Mouse (Mus musculus) heart, embryonic 12.5 days (tissue): ENCODE measurements around the gene 1700019N19Rik. TPM values are rescaled to one million over a fixed set of nuclear protein-coding genes. Genes with fewer than 3 reads are reported as not detected.

Experiments used
- ATAC-seq: fragments of 200-750 bp; cut with Nextera tagmentation; 2 replicates; pipeline ENCODE4 v1.8.0; 2017; ENCODE audit warnings: moderate TSS enrichment, moderate library complexity; ENCODE audit not compliant: insufficient number of reproducible peaks, low FRiP score
- H3K27ac ChIP-seq: fragments of 300-500 bp; sonication (generic); 2 replicates; pipeline ENCODE4 v1.5.1; 2016; ENCODE audit warnings: mild to moderate bottlenecking, moderate library complexity; ENCODE audit not compliant: poor library complexity, severe bottlenecking
- H3K27me3 ChIP-seq: fragments of 300-500 bp; sonication (generic); replicated peaks from 2 replicates; pipeline ENCODE4 v1.6.1; 2016; ENCODE audit warnings: mild to moderate bottlenecking, moderate library complexity
- H3K36me3 ChIP-seq: fragments of 300-500 bp; sonication (generic); 2 replicates; pipeline ENCODE4 v1.6.1; 2016; ENCODE audit warnings: mild to moderate bottlenecking, moderate library complexity
- H3K4me1 ChIP-seq: fragments of 300-500 bp; sonication (generic); replicated peaks from 2 replicates; pipeline ENCODE4 v1.6.1; 2016; ENCODE audit warnings: mild to moderate bottlenecking
- H3K4me2 ChIP-seq: fragments of 300-500 bp; sonication (generic); 2 replicates; pipeline ENCODE4 v1.6.1; 2016; ENCODE audit warnings: mild to moderate bottlenecking, moderate library complexity
- H3K4me3 ChIP-seq: fragments of 300-500 bp; sonication (generic); 2 replicates; pipeline ENCODE4 v1.5.1; 2016; ENCODE audit warnings: mild to moderate bottlenecking
- H3K9ac ChIP-seq: fragments of 300-500 bp; sonication (generic); 2 replicates; pipeline ENCODE4 v1.6.1; 2016; ENCODE audit warnings: mild to moderate bottlenecking, moderate library complexity
- H3K9me3 ChIP-seq: fragments of 300-500 bp; sonication (generic); replicated peaks from 2 replicates; pipeline ENCODE4 v1.6.1; 2016; ENCODE audit warnings: mild to moderate bottlenecking, moderate library complexity
- WGBS: fragments of 180-500 bp; shearing (Covaris S2); methylation state at CpG from one replicate; pipeline ENCODE4 v1.1.7; 2016; 5-methylcytosine and 5-hydroxymethylcytosine counted together
- polyA plus RNA-seq: library from polyadenylated mRNA; unstranded; fragments of >200 nt; fragmentation: Nextera tagmentation; extraction: Ambion mirVana; gene quantifications from 2 replicates; pipeline ENCODE4 v1.2.1, GENCODE M21; 2016

Gene 1700019N19Rik
- polyA plus RNA-seq = not detected in 2 replicates

DNA sequence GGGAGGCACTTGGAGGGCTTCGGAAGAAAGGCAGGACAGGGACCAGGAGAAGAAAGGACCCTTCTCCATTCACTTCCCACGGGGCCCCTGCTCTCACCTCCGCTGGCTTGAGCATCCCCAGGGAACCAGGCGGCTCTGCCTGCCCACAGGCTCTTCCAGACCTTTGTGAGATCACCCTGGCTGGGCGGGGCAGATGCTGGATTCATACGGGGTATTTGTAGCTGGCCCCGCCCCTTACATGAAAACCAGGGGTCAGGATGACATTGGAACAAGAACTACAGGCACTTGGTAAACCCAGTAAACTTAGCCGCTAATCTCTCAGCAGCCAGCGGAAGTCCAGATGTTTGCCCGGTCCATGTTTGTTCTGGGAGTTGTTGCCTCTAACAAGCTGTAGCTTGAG, at the start of gene 1700019N19Rik:
1700019N19Rik (minus strand) TSS at position 178 of the 400 bp plus-strand sequence.
- H3K27me3 ChIP-seq = no peaks in the 10 kb centered on the region
- no peak within 1 kb of the TSS for H3K4me2 ChIP-seq
- no peak within 1 kb of the TSS for H3K4me3 ChIP-seq
- no peak within 1 kb of the TSS for H3K27ac ChIP-seq
- peaks cover 7% of the 10 kb centered on the region; the same call in 1 of the 2 replicates for H3K4me1 ChIP-seq
- no peak for ATAC-seq
- peaks cover 10% of the 10 kb centered on the region for H3K36me3 ChIP-seq
- H3K9ac ChIP-seq = no peak within 1 kb of the TSS
- WGBS = 47% methylated on average over 10 of the region's 10 CpGs
- H3K9me3 ChIP-seq = no peaks in the 10 kb centered on the region

DNA sequence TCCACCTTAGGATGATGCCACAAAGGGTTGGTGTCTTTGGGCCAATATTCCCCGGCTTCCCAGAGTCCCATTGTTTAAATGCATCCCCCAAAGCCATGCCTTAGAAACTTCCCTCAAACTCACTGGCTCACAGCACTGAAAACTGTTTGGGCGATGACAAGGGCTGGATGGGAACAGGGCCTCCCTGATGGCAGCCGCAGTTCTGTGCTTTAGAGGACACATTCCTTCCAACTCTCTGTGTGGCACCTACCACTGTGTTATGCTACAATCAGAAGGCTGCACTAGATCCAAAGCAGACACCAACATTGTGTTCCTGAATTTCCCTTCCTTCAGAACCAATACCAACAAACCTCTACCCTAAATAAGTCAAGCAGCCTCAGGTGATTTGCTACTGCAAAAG, 49.3 kb upstream of the 1700019N19Rik start:
- no peak overlapping the region for H3K9ac ChIP-seq
- H3K4me3 ChIP-seq = no peak overlapping the region
- no peaks in the 10 kb centered on the region for H3K36me3 ChIP-seq
- H3K4me1 ChIP-seq = peaks cover 39% of the 10 kb centered on the region
- H3K27me3 ChIP-seq = no peaks in the 10 kb centered on the region
- WGBS = 47% methylated on average over 3 of the region's 3 CpGs
- no peak for ATAC-seq
- no peaks in the 10 kb centered on the region; the same call in 1 of the 2 replicates for H3K9me3 ChIP-seq
- H3K4me2 ChIP-seq = no peak overlapping the region
- peak overlapping the region; percentile 79 for H3K27ac ChIP-seq

DNA sequence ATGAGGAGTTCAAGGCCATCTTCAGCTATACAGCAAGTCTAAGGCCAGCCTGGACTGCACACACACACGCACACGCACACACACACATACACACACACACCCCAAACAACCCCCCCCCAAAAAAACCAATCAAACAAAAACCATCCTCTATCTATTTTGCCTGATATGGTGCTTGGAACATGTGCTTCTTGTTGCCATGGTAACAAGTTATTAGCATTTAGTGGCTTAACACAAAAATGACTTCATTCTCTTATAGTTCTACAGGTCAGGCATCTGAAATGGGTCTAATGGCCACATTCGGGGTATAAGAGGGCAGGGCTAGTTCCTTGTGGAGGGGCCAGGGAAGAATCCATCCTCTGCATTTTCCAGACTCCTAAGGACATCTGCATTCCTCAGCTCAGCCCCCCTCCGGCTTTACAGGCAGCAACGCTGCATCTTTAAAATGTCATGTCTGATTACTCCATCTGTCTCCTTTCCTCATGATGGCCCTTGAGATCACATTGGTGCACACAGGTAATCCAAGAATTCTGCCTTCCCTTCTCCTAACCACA, 46.5 kb upstream of the 1700019N19Rik start:
- peaks cover 55% of the 10 kb centered on the region for H3K4me1 ChIP-seq
- H3K27ac ChIP-seq = no peak overlapping the region

DNA sequence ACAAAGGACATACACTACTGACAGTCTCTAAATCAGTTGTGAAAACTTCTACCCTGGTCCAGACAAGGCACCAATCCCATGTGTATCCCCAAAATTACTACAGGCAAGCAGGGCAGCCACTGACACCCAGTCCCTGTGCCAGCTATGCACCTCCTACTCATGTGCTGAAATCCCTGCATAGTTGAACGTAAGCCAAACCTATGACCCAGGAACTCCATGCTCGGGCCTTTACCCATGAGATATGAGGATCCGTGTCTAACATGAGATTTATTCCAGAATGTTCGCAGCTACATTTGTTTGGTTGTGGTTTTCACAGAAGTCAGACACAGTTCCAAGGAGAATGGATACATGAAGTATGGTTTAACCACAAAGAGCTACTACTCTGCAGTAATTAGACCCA, 45.5 kb upstream of the 1700019N19Rik start:
- no peak overlapping the region for H3K27ac ChIP-seq
- peaks cover 55% of the 10 kb centered on the region for H3K4me1 ChIP-seq
- no peak for ATAC-seq
- H3K36me3 ChIP-seq = no peaks in the 10 kb centered on the region
- 52% methylated on average over 4 of the region's 4 CpGs for WGBS
- no peak overlapping the region for H3K4me3 ChIP-seq
- no peaks in the 10 kb centered on the region for H3K9me3 ChIP-seq
- no peaks in the 10 kb centered on the region for H3K27me3 ChIP-seq
- no peak overlapping the region for H3K4me2 ChIP-seq
- H3K9ac ChIP-seq = no peak overlapping the region

More for the DNA sequence above, 46.5 kb upstream of the 1700019N19Rik start:
- Histone ChIP-seq H3K9ac (no peak overlapping the region), H3K4me3 (no peak overlapping the region), H3K36me3 (no peaks in the 10 kb centered on the region), H3K4me2 (no peak overlapping the region), H3K27me3 (no peaks in the 10 kb centered on the region), H3K9me3 (no peaks in the 10 kb centered on the region; the same call in 1 of the 2 replicates)
- no peak for ATAC-seq
- 74% methylated on average over 5 of the region's 5 CpGs for WGBS

DNA sequence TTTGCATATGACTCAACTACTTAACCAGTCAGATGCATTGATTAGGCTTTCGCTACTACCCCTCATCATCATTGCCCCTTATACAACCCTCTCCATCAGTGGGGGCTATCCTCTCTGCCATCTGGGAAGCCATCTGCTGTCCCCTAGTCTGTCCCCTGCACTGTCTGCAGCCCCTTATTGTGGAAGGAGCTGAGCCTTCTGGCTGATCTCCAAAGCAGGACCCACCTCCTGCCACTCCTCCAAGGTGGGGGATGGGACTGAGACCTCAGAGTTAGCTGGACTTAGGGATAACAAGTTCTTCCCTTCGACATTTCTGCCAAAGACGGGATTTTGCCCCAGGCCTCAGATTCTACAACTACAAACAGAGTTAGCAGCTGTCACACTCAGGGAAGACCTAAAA, 45.1 kb upstream of the 1700019N19Rik start:
- WGBS = 71% methylated on average over 3 of the region's 3 CpGs
- no peak overlapping the region for H3K9ac ChIP-seq
- H3K4me3 ChIP-seq = no peak overlapping the region
- H3K27me3 ChIP-seq = no peaks in the 10 kb centered on the region
- peaks cover 55% of the 10 kb centered on the region for H3K4me1 ChIP-seq
- no peaks in the 10 kb centered on the region for H3K9me3 ChIP-seq
- no peak for ATAC-seq
- no peak overlapping the region for H3K27ac ChIP-seq
- no peak overlapping the region for H3K4me2 ChIP-seq
- H3K36me3 ChIP-seq = no peaks in the 10 kb centered on the region

DNA sequence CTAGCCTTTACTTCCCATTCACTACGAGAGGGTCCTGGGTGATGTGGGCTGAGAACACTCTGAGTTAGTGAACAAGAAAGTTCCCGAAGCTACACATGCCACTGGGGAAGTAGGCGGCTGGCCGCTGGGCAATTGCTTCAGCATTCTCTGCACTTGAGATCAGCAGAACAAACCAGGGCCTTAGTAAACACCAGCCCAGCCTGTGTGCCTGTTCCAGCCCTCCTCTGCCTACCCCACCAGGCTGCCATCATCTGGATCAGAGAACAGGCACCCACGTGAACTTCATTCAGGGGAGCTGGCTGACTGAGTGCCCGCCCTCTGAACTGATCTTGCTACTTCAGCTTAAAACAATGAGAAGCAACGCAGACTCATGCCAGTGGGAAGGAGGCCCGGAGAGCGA, 44.4 kb upstream of the 1700019N19Rik start:
- ATAC-seq = no peak
- Histone ChIP-seq H3K27ac (peak overlapping the region; percentile 28; the same call in 1 of the 2 replicates), H3K4me2 (no peak overlapping the region), H3K9ac (no peak overlapping the region), H3K36me3 (no peaks in the 10 kb centered on the region), H3K4me1 (peaks cover 55% of the 10 kb centered on the region), H3K4me3 (no peak overlapping the region), H3K9me3 (no peaks in the 10 kb centered on the region), H3K27me3 (no peaks in the 10 kb centered on the region)
- WGBS = 66% methylated on average over 9 of the region's 9 CpGs

DNA sequence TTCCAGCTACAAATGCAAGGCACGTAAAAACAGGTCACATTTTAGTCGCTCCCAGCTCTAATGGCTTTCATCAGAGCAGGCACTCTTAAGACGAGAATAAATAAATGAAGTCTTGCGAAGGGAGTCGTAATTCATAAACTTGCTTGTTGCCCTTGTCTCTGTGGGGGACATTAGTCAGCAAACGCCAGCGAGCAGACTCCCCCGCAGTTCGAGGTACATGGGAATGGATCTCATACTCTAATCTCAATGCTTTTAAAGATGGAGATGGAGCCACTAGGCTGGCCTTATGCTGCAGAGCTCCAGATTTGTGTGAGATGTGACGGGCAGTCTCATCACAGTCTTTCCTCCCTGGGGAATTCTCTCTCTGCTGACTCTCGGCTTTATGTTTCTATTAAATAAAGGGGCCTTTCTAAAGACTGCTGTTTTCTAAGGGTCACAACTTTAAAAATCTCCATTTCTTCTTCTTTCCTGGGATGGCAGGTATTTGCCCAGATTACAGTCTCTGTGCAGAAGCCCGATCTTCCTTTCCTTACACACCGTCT, 39.4 kb upstream of the 1700019N19Rik start:
- 73% methylated on average over 13 of the region's 13 CpGs for WGBS
- no peak for ATAC-seq
- Histone ChIP-seq H3K9me3 (no peaks in the 10 kb centered on the region), H3K27me3 (no peaks in the 10 kb centered on the region), H3K4me2 (no peak overlapping the region), H3K4me1 (peaks cover 17% of the 10 kb centered on the region), H3K36me3 (no peaks in the 10 kb centered on the region), H3K4me3 (no peak overlapping the region), H3K9ac (no peak overlapping the region), H3K27ac (no peak overlapping the region)

DNA sequence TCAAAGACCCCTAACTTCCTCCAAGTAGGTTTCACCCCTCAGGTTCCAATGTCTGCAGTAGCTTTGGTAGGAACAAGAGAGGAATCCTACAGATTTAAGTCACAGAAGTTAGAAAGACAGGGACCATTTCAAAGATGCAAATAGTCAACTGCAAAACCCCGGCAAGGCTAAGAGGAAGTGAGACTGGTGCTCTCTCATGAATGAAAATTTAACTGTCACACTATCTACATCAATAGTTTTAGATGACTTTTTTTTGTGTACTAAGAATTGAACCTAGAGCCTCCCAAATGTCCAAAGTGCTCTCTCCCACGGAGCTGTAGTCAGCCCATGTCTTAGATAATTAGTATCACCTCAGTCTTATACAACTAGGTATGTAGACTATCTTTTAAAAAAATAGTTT, 38.7 kb upstream of the 1700019N19Rik start:
- Histone ChIP-seq H3K27ac (no peak overlapping the region), H3K36me3 (no peaks in the 10 kb centered on the region), H3K27me3 (no peaks in the 10 kb centered on the region), H3K4me2 (no peak overlapping the region), H3K4me1 (peaks cover 10% of the 10 kb centered on the region), H3K4me3 (no peak overlapping the region), H3K9ac (no peak overlapping the region), H3K9me3 (no peaks in the 10 kb centered on the region)
- no peak for ATAC-seq
- WGBS = 76% methylated on average over 2 of the region's 2 CpGs

DNA sequence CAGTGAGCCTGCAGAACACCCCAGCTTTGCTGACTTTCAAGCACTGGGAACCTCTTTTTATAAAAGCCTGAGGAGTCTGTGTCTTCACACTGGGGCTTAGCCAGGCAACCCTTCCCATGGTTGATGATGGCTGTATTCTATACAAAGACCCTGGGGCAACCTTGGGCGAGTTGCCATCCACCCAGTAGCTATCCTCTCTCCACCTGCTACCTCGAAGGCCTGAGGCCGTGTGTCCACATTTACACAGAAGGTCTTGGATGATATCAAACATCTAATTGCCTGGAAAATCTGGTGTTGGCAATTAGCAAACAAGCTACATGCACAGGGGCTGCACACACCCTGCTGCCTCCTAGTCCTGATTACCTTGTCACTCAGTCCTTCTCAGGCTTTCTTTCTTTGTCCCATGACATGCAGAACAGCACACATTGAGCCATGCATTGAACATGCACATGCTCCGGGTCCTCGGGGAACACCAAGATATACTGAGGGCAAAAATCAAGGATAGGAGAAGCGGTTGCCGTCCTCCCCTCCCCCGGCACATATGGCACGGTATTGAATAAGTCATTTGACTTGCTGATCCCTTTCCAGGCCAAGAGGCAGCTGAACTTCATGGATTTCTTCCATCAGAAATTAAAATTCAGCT, 37.1 kb upstream of the 1700019N19Rik start:
- 87% methylated on average over 9 of the region's 9 CpGs for WGBS
- Histone ChIP-seq H3K4me1 (peaks cover 8% of the 10 kb centered on the region; the same call in 1 of the 2 replicates), H3K27ac (no peak overlapping the region), H3K9ac (no peak overlapping the region), H3K4me2 (no peak overlapping the region), H3K4me3 (no peak overlapping the region), H3K36me3 (no peaks in the 10 kb centered on the region), H3K9me3 (no peaks in the 10 kb centered on the region), H3K27me3 (no peaks in the 10 kb centered on the region)
- no peak for ATAC-seq

DNA sequence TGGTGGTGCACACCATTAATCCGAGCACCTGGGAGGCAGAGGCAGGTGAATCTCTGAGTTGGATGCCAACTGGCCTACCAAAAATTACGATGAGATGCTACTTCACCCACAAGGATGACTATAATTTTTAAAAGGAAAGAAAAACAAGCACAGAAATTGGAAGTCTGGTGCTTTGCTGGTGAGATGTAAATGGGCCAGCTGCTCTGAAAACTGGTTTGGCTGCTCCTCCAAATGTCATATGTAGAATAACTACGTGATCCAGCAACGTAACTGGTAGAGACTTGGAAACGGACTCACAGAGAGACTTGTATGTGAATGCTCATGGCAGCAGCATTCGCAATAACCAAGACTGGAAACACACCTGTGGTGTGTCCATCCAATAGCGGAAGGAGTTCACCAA, 35.9 kb upstream of the 1700019N19Rik start:
- 89% methylated on average over 7 of the region's 7 CpGs for WGBS
- no peak for ATAC-seq

DNA sequence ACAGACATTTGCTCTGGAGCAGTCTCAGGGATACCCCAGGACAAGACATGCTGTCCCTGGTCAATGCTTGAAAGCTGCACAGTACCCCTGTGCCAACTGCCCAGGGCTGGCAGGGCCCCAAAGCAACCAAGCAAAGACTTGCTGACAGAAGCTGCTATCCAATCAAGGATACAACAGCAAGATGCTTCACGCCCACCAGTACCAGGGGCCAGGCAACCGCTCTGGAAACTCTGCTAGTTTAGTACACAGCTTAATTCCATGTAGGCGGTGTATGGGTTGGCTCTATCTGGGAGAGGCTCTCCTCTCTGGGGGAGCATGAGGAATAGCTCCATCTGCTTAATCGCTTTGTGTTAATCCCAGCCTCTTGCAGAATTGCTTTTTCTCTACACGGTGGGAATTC, 35.3 kb upstream of the 1700019N19Rik start:
- no peaks in the 10 kb centered on the region for H3K27me3 ChIP-seq
- no peak for ATAC-seq
- H3K27ac ChIP-seq = no peak overlapping the region
- H3K9ac ChIP-seq = no peak overlapping the region
- no peak overlapping the region for H3K4me3 ChIP-seq
- 72% methylated on average over 5 of the region's 5 CpGs for WGBS
- H3K9me3 ChIP-seq = no peaks in the 10 kb centered on the region
- H3K4me1 ChIP-seq = peaks cover 4% of the 10 kb centered on the region; the same call in 1 of the 2 replicates
- H3K36me3 ChIP-seq = 0 out of 2 replicates have a peak, but pooled peaks cover 4% of the 10 kb centered on the region
- H3K4me2 ChIP-seq = no peak overlapping the region

More for the DNA sequence above, 35.9 kb upstream of the 1700019N19Rik start:
- no peak overlapping the region for H3K4me3 ChIP-seq
- H3K4me2 ChIP-seq = no peak overlapping the region
- no peak overlapping the region for H3K27ac ChIP-seq
- H3K9ac ChIP-seq = no peak overlapping the region
- 0 out of 2 replicates have a peak, but pooled peaks cover 4% of the 10 kb centered on the region for H3K4me1 ChIP-seq
- H3K36me3 ChIP-seq = no peaks in the 10 kb centered on the region
- no peaks in the 10 kb centered on the region for H3K27me3 ChIP-seq
- no peaks in the 10 kb centered on the region for H3K9me3 ChIP-seq
